Mouse (Mus musculus): ENCODE data around the gene Fshr. TPM values are rescaled to one million over a fixed set of nuclear protein-coding genes. Genes with fewer than 3 reads are reported as not detected.

Fshr gene
- polyA plus RNA-seq, 1 experiment from 2014 or later: not detected

- no peaks in the 10 kb centered on the region for H3K9me3 ChIP-seq (replicated peaks)
- no peak overlapping the region for H3K4me2 ChIP-seq (replicated peaks)
- H3K27me3 ChIP-seq: no peaks in the 10 kb centered on the region
- 75% methylated on average over 2 of the region's 2 CpGs for WGBS
- H3K36me3 ChIP-seq: no peaks in the 10 kb centered on the region
- H3K4me1 ChIP-seq: no peaks in the 10 kb centered on the region
- no peak overlapping the region for H3K4me3 ChIP-seq (replicated peaks)
- ATAC-seq (ENCODE audit: insufficient number of reproducible peaks, low FRiP score, low TSS enrichment, low read depth): no peak
- no peak overlapping the region for H3K27ac ChIP-seq (replicated peaks)
- no peak overlapping the region for H3K9ac ChIP-seq
Measured at GRCm38 (mm10) chr17:89032981-89033380, 167.5 kb downstream of the Fshr start.

- WGBS: 84% methylated on average over 2 of the region's 2 CpGs
- Histone ChIP-seq H3K27ac (replicated peaks) (no peak overlapping the region), H3K9me3 (replicated peaks) (no peaks in the 10 kb centered on the region), H3K4me1 (no peaks in the 10 kb centered on the region), H3K36me3 (no peaks in the 10 kb centered on the region), H3K27me3 (no peaks in the 10 kb centered on the region), H3K9ac (no peak overlapping the region), H3K4me3 (replicated peaks) (no peak overlapping the region), H3K4me2 (replicated peaks) (no peak overlapping the region)
- ATAC-seq (ENCODE audit: insufficient number of reproducible peaks, low FRiP score, low TSS enrichment, low read depth): no peak
Measured at GRCm38 (mm10) chr17:89019518-89019917, 181.0 kb downstream of the Fshr start.

GRCm38 (mm10) chr17:89017002-89017401, 183.5 kb downstream of the Fshr start:
- H3K36me3 ChIP-seq: no peaks in the 10 kb centered on the region
- H3K9ac ChIP-seq: no peak overlapping the region
- H3K27ac ChIP-seq (replicated peaks): no peak overlapping the region
- ATAC-seq (ENCODE audit: insufficient number of reproducible peaks, low FRiP score, low TSS enrichment, low read depth): no peak
- no peaks in the 10 kb centered on the region for H3K9me3 ChIP-seq (replicated peaks)
- WGBS: 78% methylated on average over 4 of the region's 4 CpGs
- H3K27me3 ChIP-seq: no peaks in the 10 kb centered on the region
- no peak overlapping the region for H3K4me2 ChIP-seq (replicated peaks)
- no peak overlapping the region for H3K4me3 ChIP-seq (replicated peaks)
- no peaks in the 10 kb centered on the region for H3K4me1 ChIP-seq

- Histone ChIP-seq H3K4me3 (replicated peaks) (no peak overlapping the region), H3K9me3 (replicated peaks) (no peaks in the 10 kb centered on the region), H3K27me3 (no peaks in the 10 kb centered on the region), H3K9ac (no peak overlapping the region), H3K27ac (replicated peaks) (no peak overlapping the region), H3K4me2 (replicated peaks) (no peak overlapping the region), H3K4me1 (no peaks in the 10 kb centered on the region), H3K36me3 (no peaks in the 10 kb centered on the region)
- ATAC-seq (ENCODE audit: insufficient number of reproducible peaks, low FRiP score, low TSS enrichment, low read depth): no peak
Measured at GRCm38 (mm10) chr17:89013691-89014090, 186.8 kb downstream of the Fshr start.

- Histone ChIP-seq H3K27ac (replicated peaks) (no peak overlapping the region), H3K36me3 (no peaks in the 10 kb centered on the region), H3K4me3 (replicated peaks) (no peak overlapping the region), H3K9ac (no peak overlapping the region), H3K9me3 (replicated peaks) (no peaks in the 10 kb centered on the region), H3K4me1 (no peaks in the 10 kb centered on the region), H3K27me3 (no peaks in the 10 kb centered on the region), H3K4me2 (replicated peaks) (no peak overlapping the region)
- ATAC-seq (ENCODE audit: insufficient number of reproducible peaks, low FRiP score, low TSS enrichment, low read depth): no peak
- 85% methylated on average over 1 of the region's 1 CpGs for WGBS
Measured at GRCm38 (mm10) chr17:89009117-89009516, 191.4 kb downstream of the Fshr start.

- no peak for ATAC-seq (ENCODE audit: insufficient number of reproducible peaks, low FRiP score, low TSS enrichment, low read depth)
Measured at GRCm38 (mm10) chr17:89008680-89009079, 191.8 kb downstream of the Fshr start.

GRCm38 (mm10) chr17:89005959-89006358, 194.5 kb downstream of the Fshr start:
- Histone ChIP-seq H3K9me3 (replicated peaks) (no peaks in the 10 kb centered on the region), H3K27me3 (no peaks in the 10 kb centered on the region), H3K4me2 (replicated peaks) (no peak overlapping the region), H3K4me3 (replicated peaks) (no peak overlapping the region), H3K27ac (replicated peaks) (no peak overlapping the region), H3K36me3 (no peaks in the 10 kb centered on the region), H3K9ac (no peak overlapping the region), H3K4me1 (no peaks in the 10 kb centered on the region)
- peak; percentile 51 for ATAC-seq (ENCODE audit: insufficient number of reproducible peaks, low FRiP score, low TSS enrichment, low read depth)
- WGBS: 74% methylated on average over 5 of the region's 5 CpGs

More at GRCm38 (mm10) chr17:89008680-89009079, 191.8 kb downstream of the Fshr start:
- Histone ChIP-seq H3K4me1 (no peaks in the 10 kb centered on the region), H3K27ac (replicated peaks) (no peak overlapping the region), H3K9ac (no peak overlapping the region), H3K27me3 (no peaks in the 10 kb centered on the region), H3K4me3 (replicated peaks) (no peak overlapping the region), H3K36me3 (no peaks in the 10 kb centered on the region), H3K4me2 (replicated peaks) (no peak overlapping the region), H3K9me3 (replicated peaks) (no peaks in the 10 kb centered on the region)
- WGBS: 85% methylated on average over 7 of the region's 7 CpGs

- Histone ChIP-seq H3K27ac (replicated peaks) (no peak overlapping the region), H3K4me3 (replicated peaks) (no peak overlapping the region), H3K9me3 (replicated peaks) (no peaks in the 10 kb centered on the region), H3K9ac (no peak overlapping the region), H3K27me3 (no peaks in the 10 kb centered on the region), H3K4me2 (replicated peaks) (no peak overlapping the region), H3K4me1 (no peaks in the 10 kb centered on the region), H3K36me3 (no peaks in the 10 kb centered on the region)
- ATAC-seq (ENCODE audit: insufficient number of reproducible peaks, low FRiP score, low TSS enrichment, low read depth): no peak
Measured at GRCm38 (mm10) chr17:88999907-89000306, 200.6 kb downstream of the Fshr start.

- Histone ChIP-seq H3K9me3 (replicated peaks) (no peaks in the 10 kb centered on the region), H3K4me1 (no peaks in the 10 kb centered on the region), H3K27ac (replicated peaks) (no peak overlapping the region), H3K9ac (no peak overlapping the region), H3K36me3 (no peaks in the 10 kb centered on the region), H3K27me3 (no peaks in the 10 kb centered on the region), H3K4me3 (replicated peaks) (no peak overlapping the region), H3K4me2 (replicated peaks) (no peak overlapping the region)
- WGBS: 61% methylated on average over 1 of the region's 1 CpGs
- ATAC-seq (ENCODE audit: insufficient number of reproducible peaks, low FRiP score, low TSS enrichment, low read depth): no peak
Measured at GRCm38 (mm10) chr17:88998243-88998642, 202.2 kb downstream of the Fshr start.

- Histone ChIP-seq H3K9me3 (replicated peaks) (no peaks in the 10 kb centered on the region), H3K4me3 (replicated peaks) (no peak overlapping the region), H3K9ac (no peak overlapping the region), H3K27ac (replicated peaks) (no peak overlapping the region), H3K4me1 (no peaks in the 10 kb centered on the region), H3K4me2 (replicated peaks) (no peak overlapping the region), H3K36me3 (no peaks in the 10 kb centered on the region), H3K27me3 (no peaks in the 10 kb centered on the region)
- ATAC-seq (ENCODE audit: insufficient number of reproducible peaks, low FRiP score, low TSS enrichment, low read depth): no peak
- WGBS: 76% methylated on average over 4 of the region's 4 CpGs
Measured at GRCm38 (mm10) chr17:88991238-88991637, 209.2 kb downstream of the Fshr start.

- H3K9ac ChIP-seq: no peak overlapping the region
- WGBS: 60% methylated on average over 10 of the region's 10 CpGs
- H3K4me1 ChIP-seq: no peaks in the 10 kb centered on the region
- no peaks in the 10 kb centered on the region for H3K27me3 ChIP-seq
- no peak overlapping the region for H3K4me2 ChIP-seq (replicated peaks)
- no peak for ATAC-seq (ENCODE audit: insufficient number of reproducible peaks, low FRiP score, low TSS enrichment, low read depth)
- H3K9me3 ChIP-seq (replicated peaks): no peaks in the 10 kb centered on the region
- no peak overlapping the region for H3K27ac ChIP-seq (replicated peaks)
- no peaks in the 10 kb centered on the region for H3K36me3 ChIP-seq
- H3K4me3 ChIP-seq (replicated peaks): no peak overlapping the region
Measured at GRCm38 (mm10) chr17:88980708-88981355, 219.6 kb downstream of the Fshr start.

GRCm38 (mm10) chr17:88974538-88974937, 225.9 kb downstream of the Fshr start:
- Histone ChIP-seq H3K4me2 (replicated peaks) (no peak overlapping the region), H3K9me3 (replicated peaks) (no peaks in the 10 kb centered on the region), H3K36me3 (no peaks in the 10 kb centered on the region), H3K4me1 (no peaks in the 10 kb centered on the region), H3K9ac (no peak overlapping the region), H3K27ac (replicated peaks) (no peak overlapping the region), H3K27me3 (no peaks in the 10 kb centered on the region), H3K4me3 (replicated peaks) (no peak overlapping the region)
- 57% methylated on average over 3 of the region's 3 CpGs for WGBS
- no peak for ATAC-seq (ENCODE audit: insufficient number of reproducible peaks, low FRiP score, low TSS enrichment, low read depth)

Measured in embryonic facial prominence, embryonic 15.5 days (tissue).